Mouse (Mus musculus) naive thymus-derived CD4-positive, alpha-beta T cell, adult 2 months (primary cell): ENCODE measurements around the gene Nmrk1.

Experiments used
- DNase-seq: peaks from one replicate; pipeline ENCODE4 v3.0.0-alpha.2; 2011; ENCODE audit warnings: low read depth

Gene Nmrk1

GRCm38 (mm10) chr19:18652592-18652991, 20.8 kb downstream of the Nmrk1 start:
- DNase-seq: no peak

- DNase-seq: no peak
Observed at GRCm38 (mm10) chr19:18653058-18653457, 21.3 kb downstream of the Nmrk1 start.

- DNase-seq: no peak
Observed at GRCm38 (mm10) chr19:18654330-18654729, 22.6 kb downstream of the Nmrk1 start.

GRCm38 (mm10) chr19:18654984-18655383, 23.2 kb downstream of the Nmrk1 start:
- no peak for DNase-seq

GRCm38 (mm10) chr19:18655999-18656398, 24.2 kb downstream of the Nmrk1 start:
- DNase-seq: no peak

- DNase-seq: no peak
Observed at GRCm38 (mm10) chr19:18658473-18658872, 26.7 kb downstream of the Nmrk1 start.

- DNase-seq: no peak
Observed at GRCm38 (mm10) chr19:18659349-18659748, 27.6 kb downstream of the Nmrk1 start.

- no peak for DNase-seq
Observed at GRCm38 (mm10) chr19:18660466-18660865, 28.7 kb downstream of the Nmrk1 start.

GRCm38 (mm10) chr19:18661683-18662082, 29.9 kb downstream of the Nmrk1 start:
- no peak for DNase-seq

- peak; percentile 14 for DNase-seq
Observed at GRCm38 (mm10) chr19:18663904-18664303, 32.2 kb downstream of the Nmrk1 start.

- no peak for DNase-seq
Observed at GRCm38 (mm10) chr19:18666966-18667365, 35.2 kb downstream of the Nmrk1 start.

- DNase-seq: peak; percentile 14
Observed at GRCm38 (mm10) chr19:18669551-18669950, 37.8 kb downstream of the Nmrk1 start.

- DNase-seq: peak; percentile 99
Observed at GRCm38 (mm10) chr19:18670608-18671007, 38.9 kb downstream of the Nmrk1 start, which contains the start of gene Carnmt1. Gene Carnmt1, plus strand, starts transcription at chr19:18670764.

GRCm38 (mm10) chr19:18671056-18671741, 39.4 kb downstream of the Nmrk1 start:
- DNase-seq: peak; percentile 69

GRCm38 (mm10) chr19:18672498-18672897, 40.7 kb downstream of the Nmrk1 start:
- peak; percentile 15 for DNase-seq

GRCm38 (mm10) chr19:18673116-18673515, 41.4 kb downstream of the Nmrk1 start:
- DNase-seq: no peak

- no peak for DNase-seq
Observed at GRCm38 (mm10) chr19:18682142-18682541, 50.4 kb downstream of the Nmrk1 start.

- peak; percentile 87 for DNase-seq
Observed at GRCm38 (mm10) chr19:18687556-18687955, 55.8 kb downstream of the Nmrk1 start.

GRCm38 (mm10) chr19:18692176-18692575, 60.4 kb downstream of the Nmrk1 start:
- no peak for DNase-seq

GRCm38 (mm10) chr19:18692768-18693167, 61.0 kb downstream of the Nmrk1 start:
- DNase-seq: no peak

- DNase-seq: no peak
Observed at GRCm38 (mm10) chr19:18695116-18695515, 63.4 kb downstream of the Nmrk1 start.

GRCm38 (mm10) chr19:18695552-18695951, 63.8 kb downstream of the Nmrk1 start:
- no peak for DNase-seq
